Mouse (Mus musculus) neutrophil, adult 5-6 weeks (primary cell): ENCODE data around the gene Bend3. TPM values are rescaled to one million over a fixed set of nuclear protein-coding genes. Genes with fewer than 3 reads are reported as not detected.

Source experiments
- total RNA-seq: library from RNA; stranded (forward); fragments of 200-1000 nt; gene quantifications from 2 replicates; pipeline ENCODE4 v1.2.3, GENCODE M21; 2017

Bend3 gene
- total RNA-seq, 1 experiment from 2014 or later: 1.4 TPM

Other genes starting within 250 kb of the Bend3 start
- gene Gm9803, start 45.3 kb downstream of the Bend3 start, total RNA-seq: 1.4 TPM in 1 of 2 replicates, not detected in the other
- gene 1700021F05Rik, start 62.2 kb downstream of the Bend3 start, total RNA-seq: 20.7 and 22.3 TPM in 2 replicates
- gene Cd24a, start 99.5 kb downstream of the Bend3 start, total RNA-seq: 667 and 713 TPM in 2 replicates